Mouse (Mus musculus) lung, postnatal 25 days (tissue): ENCODE measurements around the gene Dao.

Experiments used
- DNase-seq: peaks from one replicate; pipeline ENCODE4 v3.0.0; 2022; ENCODE audit warnings: low spot score

Dao gene

DNA sequence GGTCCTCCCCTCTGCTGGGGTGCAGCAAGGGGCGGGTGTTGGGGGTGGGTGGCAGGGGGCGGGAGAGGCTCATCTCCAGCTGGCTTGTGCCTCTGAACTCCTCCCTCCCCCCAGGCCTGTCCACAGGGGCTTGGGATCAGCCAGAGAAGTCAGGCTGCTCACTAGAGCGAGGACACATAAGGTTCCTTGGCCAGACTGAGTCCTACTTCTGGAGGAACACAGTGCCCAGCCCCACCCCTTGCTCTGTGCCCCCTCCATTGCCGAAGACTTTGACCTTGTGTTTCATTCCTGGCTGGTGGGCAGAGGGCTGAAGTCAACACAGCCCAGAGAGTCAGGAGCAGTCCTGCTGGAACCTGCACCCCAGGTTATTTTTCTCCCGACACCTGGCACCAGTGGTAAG lies at the start of gene Dao:
Gene Dao, plus strand, starts transcription at position 162 of the 400 bp plus-strand sequence.
- no peak for DNase-seq

- DNase-seq: peak; percentile 86
Measured at GRCm38 (mm10) chr5:113954421-113954820, 49.1 kb upstream of the Dao start.

DNA sequence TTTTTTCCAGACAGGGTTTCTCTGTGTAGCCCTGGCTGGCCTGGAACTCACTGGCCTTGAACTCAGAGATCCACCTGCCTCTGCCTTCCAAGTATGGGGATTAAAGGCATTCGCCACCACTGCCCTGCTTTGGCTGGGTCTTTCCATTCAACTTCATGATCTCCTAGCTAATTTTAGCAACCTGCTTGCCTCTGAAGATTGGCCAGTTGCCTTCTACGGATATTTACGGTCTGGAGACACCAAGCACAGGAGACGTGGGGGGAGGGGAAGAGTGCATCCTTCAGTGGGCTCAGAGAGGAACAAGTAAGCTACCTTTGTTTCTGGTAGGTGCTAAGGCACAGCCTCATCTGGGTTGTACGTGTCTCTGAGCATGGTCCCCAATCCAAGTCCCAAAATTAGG lies 48.2 kb upstream of the Dao start:
- DNase-seq: no peak

DNA sequence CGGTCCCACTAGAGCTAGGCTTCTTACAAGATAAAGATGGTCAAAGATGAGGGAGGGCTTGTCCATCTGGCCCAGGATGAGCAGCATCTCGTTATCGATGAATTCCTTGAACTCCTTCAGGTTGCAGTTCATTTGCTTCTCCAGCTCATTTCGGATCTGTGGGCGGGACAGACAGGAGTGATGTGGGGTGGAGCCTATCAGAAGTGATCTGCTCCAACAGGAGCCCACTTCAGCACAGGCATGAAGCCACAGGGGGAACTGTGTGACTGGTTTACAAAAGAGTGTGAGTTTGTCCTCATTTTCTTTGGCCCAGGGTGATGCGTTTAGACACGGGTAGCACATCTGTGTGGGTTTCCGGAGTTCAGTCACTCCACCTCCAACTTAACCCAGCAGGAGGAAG lies 47.8 kb upstream of the Dao start:
- DNase-seq: no peak

DNA sequence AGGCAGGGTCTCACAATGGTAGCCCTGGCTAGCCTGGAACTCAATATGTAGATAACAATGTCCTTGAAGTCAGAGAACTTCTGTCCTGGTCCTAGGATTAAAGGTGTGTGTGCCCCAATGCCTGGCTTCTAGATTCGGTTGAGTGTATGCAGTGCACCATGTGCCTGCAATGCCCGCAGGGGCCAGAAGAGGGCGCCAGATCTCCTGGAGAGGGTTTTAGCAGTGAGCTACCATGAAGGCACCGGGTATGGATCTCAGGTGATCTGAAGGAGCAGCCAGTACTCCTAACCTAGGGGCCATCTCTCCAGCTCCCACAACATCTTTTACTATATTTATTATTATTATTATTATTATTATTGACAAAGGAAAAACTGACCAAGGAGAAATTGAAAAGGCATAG lies 47.0 kb upstream of the Dao start:
- peak; percentile 87 for DNase-seq

DNA sequence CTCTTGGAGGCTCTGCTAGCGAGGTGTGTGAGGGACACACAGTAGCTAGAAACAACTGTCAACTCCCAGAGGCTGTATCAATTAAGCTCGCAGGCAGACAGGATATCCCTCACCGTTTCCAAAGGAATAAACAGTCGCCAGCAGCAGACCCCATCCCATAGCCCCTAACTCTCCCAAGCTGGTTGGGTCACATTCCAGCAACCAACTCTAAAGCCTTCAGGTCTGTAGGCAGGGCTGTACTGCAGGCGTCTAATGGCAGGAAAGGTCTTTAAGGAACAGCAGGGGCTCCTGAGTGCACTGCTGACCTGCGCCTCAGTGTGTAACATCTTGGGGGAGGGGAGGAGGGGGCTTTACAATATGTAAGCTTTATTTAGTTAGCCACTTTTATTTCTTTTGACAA lies 44.5 kb upstream of the Dao start:
- no peak for DNase-seq

DNA sequence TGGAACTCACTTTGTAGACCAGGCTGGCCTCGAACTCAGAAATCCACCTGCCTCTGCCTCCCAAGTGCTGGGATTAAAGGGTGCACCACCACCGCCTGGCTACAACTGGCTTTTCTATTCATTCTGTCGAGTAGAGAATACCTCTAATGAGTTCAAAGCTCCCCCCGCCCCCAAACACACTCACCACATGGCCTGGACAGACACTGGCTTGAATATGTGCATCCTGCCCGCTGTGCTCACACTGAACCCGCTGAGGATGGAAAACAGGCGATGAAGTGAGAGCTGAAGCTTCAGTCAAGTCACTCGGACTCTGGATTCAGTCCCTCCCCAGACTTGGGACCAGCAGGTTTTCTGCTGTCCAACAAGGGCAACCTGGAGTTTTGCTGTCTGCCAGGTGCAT lies 43.1 kb upstream of the Dao start:
- no peak for DNase-seq

GRCm38 (mm10) chr5:113961776-113962175 lies 41.7 kb upstream of the Dao start:
- no peak for DNase-seq

DNA sequence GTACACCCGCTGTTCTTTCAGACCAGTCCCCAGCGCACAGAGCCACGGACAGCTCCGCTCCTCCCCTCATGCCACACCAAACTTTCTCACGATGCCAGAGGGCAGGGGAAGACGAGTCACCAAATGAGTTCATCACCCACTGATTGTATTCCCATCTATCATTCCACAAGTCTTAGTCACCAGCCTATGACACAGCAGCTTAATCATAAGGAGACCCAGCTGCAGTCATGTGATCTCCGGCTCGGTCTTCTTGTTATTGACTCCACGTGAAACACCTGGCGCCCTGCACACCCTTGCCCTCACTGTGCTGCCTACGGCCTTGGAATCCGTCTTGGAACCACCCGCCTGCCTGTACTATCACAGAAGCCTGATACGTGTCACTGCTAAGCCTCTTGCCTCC lies 38.5 kb upstream of the Dao start:
- DNase-seq: no peak

DNA sequence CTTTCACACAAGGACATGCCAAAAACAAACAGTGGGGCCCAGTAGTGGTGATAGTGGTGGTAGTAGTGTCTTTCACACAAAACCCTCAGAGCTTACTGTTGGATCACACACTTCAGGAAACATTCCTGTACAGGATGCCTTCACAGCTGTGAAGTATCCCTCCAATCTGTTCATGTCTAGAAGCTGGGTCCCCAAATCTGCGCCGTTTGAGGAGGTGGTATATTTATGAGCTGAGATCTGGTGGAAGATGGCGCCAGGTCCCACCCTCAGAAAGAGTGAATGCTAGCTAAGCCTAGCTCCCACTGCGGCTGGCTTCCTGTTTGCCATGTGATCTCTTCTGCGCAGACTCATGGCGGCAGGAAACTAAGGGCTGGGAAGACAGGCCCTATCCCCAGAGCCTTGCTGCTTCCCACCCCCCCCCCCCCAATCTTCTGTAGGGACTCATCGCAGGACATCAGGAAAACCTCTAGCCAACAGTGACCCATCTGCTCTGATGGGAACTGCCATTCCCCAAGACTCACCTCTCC lies 37.8 kb upstream of the Dao start:
- no peak for DNase-seq

- no peak for DNase-seq
Measured at GRCm38 (mm10) chr5:113966452-113967150, 36.9 kb upstream of the Dao start.

DNA sequence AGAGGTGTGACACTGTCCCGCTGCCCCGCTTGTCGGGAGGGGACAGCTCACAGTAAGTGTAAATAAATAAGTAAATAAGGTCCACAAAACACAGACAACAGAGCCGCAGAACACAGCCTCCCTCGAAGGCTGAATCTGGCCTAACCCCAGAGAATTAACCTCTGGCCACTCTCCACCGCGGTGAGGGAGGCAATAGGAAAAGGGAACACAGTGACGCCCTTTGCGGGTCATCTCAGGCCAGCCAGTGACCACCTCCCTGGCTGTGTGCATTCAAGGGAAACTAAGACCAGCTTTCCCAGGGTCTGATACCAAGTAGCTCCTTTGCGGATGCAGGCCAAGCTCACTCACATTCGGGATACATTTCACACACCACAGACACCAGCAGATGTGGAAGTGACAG lies 35.1 kb upstream of the Dao start:
- no peak for DNase-seq

DNA sequence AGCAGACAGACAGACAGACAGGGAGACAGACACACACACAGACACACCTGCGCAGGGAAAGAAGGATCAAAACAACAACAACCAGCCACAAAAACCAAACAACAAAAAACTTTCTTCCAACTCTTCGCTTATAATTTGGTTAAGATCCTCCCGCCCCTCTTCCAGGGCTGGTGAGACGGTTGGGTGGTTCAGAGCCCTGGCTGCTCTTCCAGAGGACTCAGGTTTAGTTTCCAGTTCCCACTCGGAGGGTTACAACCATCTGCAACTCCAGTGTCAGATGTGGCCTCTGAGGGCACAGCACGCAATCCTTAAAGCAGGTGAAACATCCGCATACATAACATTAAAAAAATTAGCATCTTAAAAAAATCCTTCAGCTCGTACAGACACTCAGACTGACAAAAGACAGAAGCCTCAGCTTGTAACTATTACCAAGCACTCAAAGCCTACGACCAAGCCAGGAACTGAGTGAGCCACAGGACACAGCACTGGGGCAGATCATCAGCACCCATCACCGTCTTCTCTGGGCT lies 32.0 kb upstream of the Dao start:
- DNase-seq: no peak

DNA sequence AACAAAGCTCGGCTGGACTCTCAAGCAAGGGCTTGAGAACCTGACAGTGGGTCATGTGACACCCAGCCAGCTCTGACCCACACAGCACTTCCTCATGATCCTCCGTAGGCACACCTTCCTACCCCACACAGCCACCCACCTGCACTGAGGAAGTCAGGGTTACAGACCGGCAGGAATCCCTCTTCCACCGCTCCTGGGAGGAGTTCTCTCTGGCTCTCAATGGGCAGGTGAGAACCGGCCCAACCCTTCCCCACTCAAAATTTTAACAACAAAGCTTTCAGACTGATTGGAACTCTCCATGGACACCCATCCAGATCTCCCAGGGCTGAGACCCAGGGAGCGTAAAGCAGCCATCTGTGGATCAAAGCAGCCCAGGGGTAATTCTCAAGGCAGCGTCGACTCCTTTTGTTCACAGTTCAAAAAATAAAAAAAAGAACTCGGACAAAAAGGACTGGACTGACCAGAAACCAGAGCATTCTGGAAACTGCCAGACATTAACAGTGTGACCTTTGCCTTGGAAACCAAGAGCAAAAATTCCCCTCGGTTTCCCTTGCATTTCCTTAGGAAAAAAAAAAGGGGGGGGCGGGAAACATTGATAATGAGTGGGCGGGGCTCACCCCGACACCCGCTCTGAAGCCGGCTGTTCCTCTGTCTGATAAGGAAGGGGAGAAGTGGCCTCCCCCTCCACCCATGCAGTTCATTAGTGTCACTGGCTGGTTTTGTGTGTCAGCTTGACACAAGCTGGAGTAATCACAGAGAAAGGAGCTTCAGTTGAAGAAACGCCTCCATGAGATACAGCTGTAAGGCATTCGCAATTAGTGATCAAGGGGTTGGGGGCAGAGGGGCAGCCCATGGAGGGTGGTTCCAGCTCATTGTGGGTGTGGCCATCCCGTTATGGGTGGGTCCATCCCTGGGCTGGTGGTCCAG lies 30.7 kb upstream of the Dao start:
- DNase-seq: no peak

DNA sequence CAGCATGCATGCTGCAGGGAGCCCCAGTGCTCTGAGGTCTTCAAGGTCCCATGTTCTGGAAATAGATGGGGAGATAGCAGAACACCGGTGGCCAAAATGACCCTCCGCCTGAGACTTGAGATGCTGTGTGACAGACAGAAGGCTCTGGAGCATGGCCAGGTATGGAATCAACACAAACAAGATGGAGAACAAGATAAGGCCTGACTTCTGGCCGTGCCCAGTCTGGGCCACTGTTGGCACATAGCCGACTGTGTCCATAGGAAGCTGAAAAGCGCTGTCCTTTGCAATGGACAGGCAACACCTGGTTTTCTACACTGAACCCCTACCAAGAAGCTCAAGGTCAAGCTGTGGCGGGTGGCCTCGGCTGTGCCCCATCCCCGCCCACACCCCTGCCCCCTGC lies 29.7 kb upstream of the Dao start:
- DNase-seq: no peak

DNA sequence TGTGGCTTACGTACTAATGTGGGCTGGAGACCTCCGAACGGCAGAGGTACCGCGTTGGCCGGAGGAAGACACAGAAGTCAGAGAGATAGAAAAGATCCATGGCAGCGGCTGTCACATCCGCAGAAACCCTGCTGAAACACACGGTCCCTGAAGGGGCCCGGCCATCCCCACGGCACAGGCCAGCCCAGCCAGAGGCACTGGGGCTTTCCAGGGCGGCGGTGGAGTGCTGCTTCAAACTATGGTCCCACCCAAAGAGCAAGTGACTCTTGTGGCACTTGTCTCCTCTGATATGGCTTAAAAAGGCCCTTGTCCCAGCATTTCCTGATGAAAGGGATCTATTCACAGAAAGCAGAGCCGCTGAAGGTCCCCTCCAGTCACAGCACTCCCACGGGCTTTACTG lies 28.9 kb upstream of the Dao start:
- DNase-seq: peak; percentile 72

DNA sequence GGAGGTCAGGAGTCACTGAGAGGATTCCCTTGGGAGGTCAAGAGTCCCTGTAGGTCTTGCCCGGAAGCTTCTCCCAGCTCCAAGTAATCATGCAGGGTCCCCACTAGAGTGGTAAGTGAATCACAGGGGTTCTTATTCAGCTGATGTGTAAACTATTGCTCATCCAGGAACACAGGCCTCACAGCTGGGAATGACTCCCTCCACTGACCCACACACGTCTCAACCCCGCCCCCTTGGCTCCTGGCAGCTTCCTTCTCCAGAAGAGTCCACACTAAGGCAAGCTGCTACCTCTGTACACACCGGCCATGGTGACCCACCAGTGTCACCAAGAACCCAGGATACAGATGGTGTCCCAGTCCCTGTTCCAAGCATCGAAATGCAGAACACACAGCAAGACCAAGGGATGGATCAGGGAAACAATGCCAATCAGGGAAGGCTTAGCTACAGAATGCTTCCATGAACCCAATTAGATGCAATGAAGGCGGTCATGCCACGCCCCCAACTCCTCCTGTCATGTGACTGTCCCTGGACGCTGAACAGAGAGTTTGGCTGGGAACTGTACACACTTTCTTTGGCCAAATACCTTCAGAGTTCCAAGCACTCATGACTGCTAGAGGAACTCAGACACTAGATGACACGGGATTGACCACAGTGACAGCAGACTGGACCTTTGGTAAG lies 27.8 kb upstream of the Dao start:
- peak; percentile 85 for DNase-seq

DNA sequence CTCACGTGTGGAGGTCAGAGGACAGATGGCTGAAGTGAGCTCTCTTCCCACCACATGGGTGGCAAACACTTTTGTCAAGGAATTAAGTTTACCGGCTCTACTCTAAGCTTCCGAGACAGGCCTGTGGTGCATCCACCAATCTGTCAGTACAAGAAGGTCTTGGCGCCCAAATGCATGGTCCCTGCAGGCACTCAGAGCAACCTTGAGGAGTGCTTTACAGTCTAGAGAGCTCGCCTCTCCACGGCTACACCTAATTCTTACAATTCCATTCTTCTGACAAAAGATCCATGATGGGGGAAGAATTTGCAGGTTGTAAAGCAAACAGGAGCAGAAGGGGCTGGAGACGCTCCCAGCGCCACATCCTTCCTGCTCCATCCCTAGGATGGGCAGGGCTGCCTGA lies 26.9 kb upstream of the Dao start:
- DNase-seq: no peak

DNA sequence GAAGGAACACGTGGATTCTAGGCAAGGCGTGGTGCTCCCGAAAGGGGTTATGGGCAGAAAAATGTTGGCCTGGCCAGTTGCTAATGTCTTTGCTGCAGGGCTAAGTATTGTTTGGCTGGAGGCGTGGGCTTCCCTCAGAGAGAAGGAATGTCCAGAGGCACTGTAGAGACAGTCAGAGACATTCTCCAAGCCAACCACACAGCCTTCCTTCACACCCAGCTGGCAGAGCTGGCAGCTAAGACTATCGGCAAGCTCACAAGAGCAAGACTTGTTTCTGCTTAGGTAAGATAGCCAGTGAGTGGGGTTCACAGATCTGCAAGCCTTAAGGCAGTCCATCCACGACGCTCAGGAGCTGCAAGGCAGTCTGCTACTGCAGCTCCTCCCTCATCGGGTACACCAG lies 26.2 kb upstream of the Dao start:
- no peak for DNase-seq

GRCm38 (mm10) chr5:113980511-113980910 lies 23.0 kb upstream of the Dao start:
- DNase-seq: no peak

GRCm38 (mm10) chr5:113981171-113981570 lies 22.3 kb upstream of the Dao start:
- no peak for DNase-seq

GRCm38 (mm10) chr5:113981843-113982242 lies 21.7 kb upstream of the Dao start:
- DNase-seq: no peak
